Mouse (Mus musculus): ENCODE measurements around the gene Dusp16.

DNA sequence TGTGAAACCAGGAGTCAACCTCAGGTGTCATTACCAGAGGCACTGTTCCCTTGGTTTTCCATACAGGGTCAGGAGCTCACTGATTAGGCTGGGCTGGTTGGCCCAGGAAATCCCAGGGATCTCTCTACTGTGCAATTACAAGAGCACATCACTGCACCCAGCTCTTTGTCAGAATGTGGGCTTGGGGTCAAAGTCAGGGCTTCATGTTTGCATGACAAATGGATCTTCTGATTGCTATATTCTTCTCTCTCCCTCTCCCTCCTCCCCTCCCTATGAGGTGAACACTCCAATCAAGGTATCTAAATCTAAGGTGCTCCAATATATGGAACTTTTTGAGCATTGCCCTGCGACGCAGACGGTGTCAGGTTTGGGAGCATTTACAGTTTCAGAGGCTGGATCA is 97.4 kb downstream of the Dusp16 start:
- no peak for TF ChIP-seq POLR2A (IDR thresholded peaks at IDR 0.05; ENCODE audit: control insufficient read depth, extremely low read depth, insufficient read depth, low read length, poor library complexity)
- TF ChIP-seq CTCF (IDR thresholded peaks at IDR 0.05; ENCODE audit: borderline replicate concordance, control insufficient read depth, extremely low read depth, insufficient read depth, low read length, poor library complexity), result no peak
